ENCODE assay signal across 8 mouse cellular contexts in genomic region chr13:55635146-55635571, GRCm38 (mm10). TPM values are rescaled to one million over a fixed set of nuclear protein-coding genes. Genes with fewer than 3 reads are reported as not detected.
DNase-seq lines count a peak whose midpoint lies in the region; ATAC-seq and TF ChIP-seq lines count a peak whose summit lies in the region.

No protein-coding gene starts in this region.

- peaks cover 27% of the 10 kb centered on the region for H3K36me3 ChIP-seq in kidney, postnatal 0 days (ENCODE audit: insufficient read depth, low read length)
- H3K36me3 ChIP-seq in hindbrain, embryonic 15.5 days, result peaks cover 50% of the 10 kb centered on the region
- peaks cover 55% of the 10 kb centered on the region for H3K36me3 ChIP-seq in midbrain, embryonic 14.5 days (ENCODE audit: control insufficient read depth, insufficient read depth, low read length)

- TF ChIP-seq CTCF in kidney, postnatal 0 days (IDR thresholded peaks at IDR 0.05; ENCODE audit: low read depth), result no peak

- H3K27ac ChIP-seq in kidney, postnatal 0 days, result peak overlapping the region; percentile 73; the same call in 1 of the 2 replicates
- peak overlapping the region; percentile 53; the same call in 1 of the 2 replicates for H3K27ac ChIP-seq in brown adipose tissue, adult 24 weeks (replicated peaks; ENCODE audit: low read depth, low read length)
- H3K27ac ChIP-seq in hindbrain, embryonic 15.5 days (replicated peaks), result peak overlapping the region; percentile 83
- peak overlapping the region; percentile 73 for H3K27ac ChIP-seq in midbrain, embryonic 14.5 days (replicated peaks; ENCODE audit: low read depth, low read length)

- H3K4me3 ChIP-seq in kidney, postnatal 0 days (replicated peaks; ENCODE audit: low read depth, low read length), result peak overlapping the region; percentile 99
- H3K4me3 ChIP-seq in brown adipose tissue, adult 24 weeks (ENCODE audit: insufficient read depth, low read depth, low read length), result peak overlapping the region; percentile 81
- H3K4me3 ChIP-seq in hindbrain, embryonic 15.5 days, result peak overlapping the region; percentile 100
- H3K4me3 ChIP-seq in midbrain, embryonic 14.5 days (replicated peaks; ENCODE audit: low read depth, low read length), result peak overlapping the region; percentile 94

- no peaks in the 10 kb centered on the region for H3K9me3 ChIP-seq in kidney, postnatal 0 days (replicated peaks; ENCODE audit: low read length)
- H3K9me3 ChIP-seq in hindbrain, embryonic 15.5 days, result no peaks in the 10 kb centered on the region
- H3K9me3 ChIP-seq in midbrain, embryonic 14.5 days (ENCODE audit: control insufficient read depth, low read length), result no peaks in the 10 kb centered on the region

- H3K27me3 ChIP-seq in kidney, postnatal 0 days (ENCODE audit: insufficient read depth, low read length), result no peaks in the 10 kb centered on the region
- no peaks in the 10 kb centered on the region for H3K27me3 ChIP-seq in hindbrain, embryonic 15.5 days
- no peaks in the 10 kb centered on the region for H3K27me3 ChIP-seq in midbrain, embryonic 14.5 days (ENCODE audit: control insufficient read depth, insufficient read depth, low read length)

- under 1% methylated on average over 39 of the region's 40 CpGs for WGBS in kidney, postnatal 0 days
- WGBS in hindbrain, embryonic 15.5 days, result under 1% methylated on average over 36 of the region's 40 CpGs
- 0% methylated on average over 40 of the region's 40 CpGs for WGBS in midbrain, embryonic 14.5 days

- peak; percentile 71 for ATAC-seq in kidney, postnatal 0 days (replicated peaks; ENCODE audit: low FRiP score, low read depth)
- peak; percentile 59 for ATAC-seq in hindbrain, embryonic 15.5 days (ENCODE audit: low FRiP score, low read depth)
- ATAC-seq in midbrain, embryonic 14.5 days (ENCODE audit: low FRiP score, low TSS enrichment), result peak; percentile 46

- no peak for DNase-seq in kidney, postnatal 0 days (ENCODE audit: low spot score)
- no peak for DNase-seq in kidney, postnatal 10 days
- peak; percentile 16 for DNase-seq in midbrain, embryonic 14.5 days
- no peak for DNase-seq in urinary bladder, postnatal 36 days (ENCODE audit: low spot score in 2 of 2)
- no peak for DNase-seq in layer of hippocampus, adult 9-11 months
- no peak for DNase-seq in frontal cortex, postnatal 10 days (ENCODE audit: low spot score in 2 of 2)

- H3K9ac ChIP-seq in kidney, postnatal 0 days (ENCODE audit: low read depth, low read length), result peak overlapping the region; percentile 92
- H3K9ac ChIP-seq in hindbrain, embryonic 15.5 days, result peak overlapping the region; percentile 92
- H3K9ac ChIP-seq in midbrain, embryonic 14.5 days (replicated peaks; ENCODE audit: low read length), result peak overlapping the region; percentile 88

- peaks cover 7% of the 10 kb centered on the region; the same call in 1 of the 2 replicates for H3K4me1 ChIP-seq in kidney, postnatal 0 days (replicated peaks; ENCODE audit: insufficient read depth, low read length)
- H3K4me1 ChIP-seq in brown adipose tissue, adult 24 weeks (ENCODE audit: control insufficient read depth, insufficient read depth, insufficient read length, low read length), result peaks cover 2% of the 10 kb centered on the region; the same call in 1 of the 2 replicates
- H3K4me1 ChIP-seq in hindbrain, embryonic 15.5 days (replicated peaks), result peaks cover 20% of the 10 kb centered on the region
- H3K4me1 ChIP-seq in midbrain, embryonic 14.5 days (ENCODE audit: control insufficient read depth, insufficient read depth, low read length), result peaks cover 9% of the 10 kb centered on the region

- peak overlapping the region; percentile 84 for H3K4me2 ChIP-seq in kidney, postnatal 0 days (ENCODE audit: low read length)
- H3K4me2 ChIP-seq in hindbrain, embryonic 15.5 days, result peak overlapping the region; percentile 88
- H3K4me2 ChIP-seq in midbrain, embryonic 14.5 days (ENCODE audit: low read length), result peak overlapping the region; percentile 72

RNA-seq across cellular contexts. Expression of gene Ddx46, which starts 0.3 kb away (rescaled TPM):
- 27.4 and 28.3 TPM in 2 replicates for polyA plus RNA-seq in kidney, postnatal 0 days (2015; fragmentation: Nextera tagmentation; extraction: Ambion mirVana)
- polyA plus RNA-seq in brown adipose tissue, adult 24 weeks (2012; ENCODE audit: insufficient read depth, insufficient read length, missing spikeins), result 16.4 and 21.2 TPM in 2 replicates
- 23.9 and 24.1 TPM in 2 replicates for polyA plus RNA-seq in hindbrain, embryonic 15.5 days (2015; fragmentation: Nextera tagmentation; extraction: Ambion mirVana)
- polyA plus RNA-seq in midbrain, embryonic 14.5 days (2014; fragmentation: Nextera tagmentation; extraction: Ambion mirVana), result 29.3 and 32.1 TPM in 2 replicates

RNA-seq across cellular contexts. Expression of gene Caml, which starts 12.4 kb away (rescaled TPM):
- 50.6 and 53.0 TPM in 2 replicates for polyA plus RNA-seq in kidney, postnatal 0 days (2015; fragmentation: Nextera tagmentation; extraction: Ambion mirVana)
- 16.6 and 19.3 TPM in 2 replicates for polyA plus RNA-seq in brown adipose tissue, adult 24 weeks (2012; ENCODE audit: insufficient read depth, insufficient read length, missing spikeins)
- polyA plus RNA-seq in hindbrain, embryonic 15.5 days (2015; fragmentation: Nextera tagmentation; extraction: Ambion mirVana), result 98.6 and 103 TPM in 2 replicates
- polyA plus RNA-seq in midbrain, embryonic 14.5 days (2014; fragmentation: Nextera tagmentation; extraction: Ambion mirVana), result 99.3 and 104 TPM in 2 replicates

RNA-seq across cellular contexts. Expression of gene B4galt7, which starts 35.5 kb away (rescaled TPM):
- 20.1 and 22.8 TPM in 2 replicates for polyA plus RNA-seq in kidney, postnatal 0 days (2015; fragmentation: Nextera tagmentation; extraction: Ambion mirVana)
- polyA plus RNA-seq in brown adipose tissue, adult 24 weeks (2012; ENCODE audit: insufficient read depth, insufficient read length, missing spikeins), result 5.9 and 8.2 TPM in 2 replicates
- 44.8 and 46.0 TPM in 2 replicates for polyA plus RNA-seq in hindbrain, embryonic 15.5 days (2015; fragmentation: Nextera tagmentation; extraction: Ambion mirVana)
- polyA plus RNA-seq in midbrain, embryonic 14.5 days (2014; fragmentation: Nextera tagmentation; extraction: Ambion mirVana), result 24.5 and 28.8 TPM in 2 replicates

RNA-seq across cellular contexts. Expression of gene B230219D22Rik, which starts 57.8 kb away (rescaled TPM):
- polyA plus RNA-seq in kidney, postnatal 0 days (2015; fragmentation: Nextera tagmentation; extraction: Ambion mirVana), result 40.7 and 41.2 TPM in 2 replicates
- polyA plus RNA-seq in brown adipose tissue, adult 24 weeks (2012; ENCODE audit: insufficient read depth, insufficient read length, missing spikeins), result 23.8 and 27.0 TPM in 2 replicates
- polyA plus RNA-seq in hindbrain, embryonic 15.5 days (2015; fragmentation: Nextera tagmentation; extraction: Ambion mirVana), result 74.1 and 76.9 TPM in 2 replicates
- 78.7 and 98.2 TPM in 2 replicates for polyA plus RNA-seq in midbrain, embryonic 14.5 days (2014; fragmentation: Nextera tagmentation; extraction: Ambion mirVana)
